Mouse (Mus musculus) heart, adult 2 months (tissue): ENCODE results near the gene Fgf11. TPM values are rescaled to one million over a fixed set of nuclear protein-coding genes. Genes with fewer than 3 reads are reported as not detected.

Source experiments
- DNase-seq, 2 experiments: peaks; one replicate each; pipeline ENCODE4 v3.0.0; 2021
- H3K27ac ChIP-seq: fragments of 200-600 bp; 2 replicates; pipeline ENCODE4 v1.8.1; 2022
- H3K27me3 ChIP-seq: fragments of 200-500 bp; 2 replicates; pipeline ENCODE4 v1.6.1; 2012; ENCODE audit warnings: mild to moderate bottlenecking, low read length, inconsistent platforms, mixed read lengths; ENCODE audit not compliant: control insufficient read depth, insufficient read depth
- H3K36me3 ChIP-seq: fragments of 200-500 bp; 2 replicates; pipeline ENCODE4 v1.6.1; 2012; ENCODE audit warnings: low read length, inconsistent platforms; ENCODE audit not compliant: control insufficient read depth, insufficient read depth
- H3K4me1 ChIP-seq: fragments of 200-500 bp; 2 replicates; pipeline ENCODE4 v1.6.1; 2011; ENCODE audit warnings: low read length; ENCODE audit not compliant: control insufficient read depth, insufficient read depth
- H3K4me3 ChIP-seq: fragments of 200-600 bp; 2 replicates; pipeline ENCODE4 v1.8.1; 2022
- H3K79me2 ChIP-seq: fragments of 200-500 bp; replicated peaks from 2 replicates; pipeline ENCODE4 v1.6.1; 2012; ENCODE audit warnings: mild to moderate bottlenecking, inconsistent platforms, low read length, moderate library complexity, mixed read lengths; ENCODE audit not compliant: control insufficient read depth, insufficient read depth
- H3K9ac ChIP-seq: fragments of 200-500 bp; 2 replicates; pipeline ENCODE4 v1.6.1; 2012; ENCODE audit warnings: low read depth, mild to moderate bottlenecking, control low read depth, inconsistent platforms, low read length, mixed read lengths
- CTCF ChIP-seq: fragments of 200-600 bp; IDR thresholded peaks from 2 replicates; pipeline ENCODE4 v1.8.1; 2022; ENCODE audit warnings: antibody characterized with exemption, mild to moderate bottlenecking, moderate library complexity
- EP300 ChIP-seq: fragments of 200-500 bp; IDR thresholded peaks from 2 replicates; pipeline ENCODE4 v1.6.1; 2011; ENCODE audit warnings: low read depth, low read length, control low read depth; ENCODE audit not compliant: insufficient read depth
- POLR2A ChIP-seq: fragments of 200-500 bp; IDR thresholded peaks from 2 replicates; pipeline ENCODE4 v1.6.1; 2011; ENCODE audit warnings: mild to moderate bottlenecking, low read depth, low read length, control low read depth; ENCODE audit not compliant: insufficient read depth
- WGBS: fragments of 180-500 bp; shearing (Covaris S2); methylation state at CpG from one replicate; pipeline ENCODE4 v1.1.7; 2018; 5-methylcytosine and 5-hydroxymethylcytosine counted together
- intact Hi-C: fragments of 180-260 bp; cut with DNase I; formaldehyde crosslinking; loops from one replicate; pipeline ENCODE4 v1.15.1; 2025
- polyA plus RNA-seq: library from polyadenylated mRNA; depleted of rRNA; stranded (reverse); fragments of >200 nt; gene quantifications from 2 replicates; pipeline ENCODE4 v1.2.3, GENCODE M21; 2012; rRNA removed
- total RNA-seq, 2 experiments: library from RNA; stranded (reverse); gene quantifications; 2 replicates each; pipeline ENCODE4 v1.2.3; 2021

The Fgf11 gene
- total and polyA plus RNA-seq, 3 experiments, result 1.9 to 3.3 (median 2.5) TPM

- no peak for TF ChIP-seq POLR2A
- peak; percentile 87 for TF ChIP-seq CTCF
- no peak for TF ChIP-seq EP300
- peaks cover 4% of the 10 kb centered on the region for H3K4me1 ChIP-seq
- no peak overlapping the region for H3K4me3 ChIP-seq
- no peak for DNase-seq
- H3K9ac ChIP-seq, result no peak overlapping the region
- H3K79me2 ChIP-seq, result peaks cover 2% of the 10 kb centered on the region; the same call in 1 of the 2 replicates
- 18% methylated on average over 3 of the region's 3 CpGs for WGBS
- H3K27ac ChIP-seq, result peak overlapping the region; percentile 4; the same call in 1 of the 2 replicates
- H3K27me3 ChIP-seq, result no peaks in the 10 kb centered on the region
- intact Hi-C loops, result loop anchor here (1.0 to 2.0 kb wide), 2 partner anchors 72 to 100 kb away; partner anchors contain the start of genes Senp3 and Sox15
- peaks cover 13% of the 10 kb centered on the region for H3K36me3 ChIP-seq
Observed at GRCm38 (mm10) chr11:69754701-69755100, 47.0 kb downstream of the Fgf11 start.

GRCm38 (mm10) chr11:69754233-69754632, 47.4 kb downstream of the Fgf11 start:
- H3K4me3 ChIP-seq, result no peak overlapping the region
- peak overlapping the region; percentile 4; the same call in 1 of the 2 replicates for H3K27ac ChIP-seq
- intact Hi-C loops, result loop anchor here (1.0 to 2.0 kb wide), 2 partner anchors 72 to 99 kb away; partner anchors contain the start of genes Senp3 and Sox15
- peaks cover 4% of the 10 kb centered on the region for H3K4me1 ChIP-seq
- no peak for DNase-seq
- H3K9ac ChIP-seq, result no peak overlapping the region
- WGBS, result 73% methylated on average over 5 of the region's 5 CpGs
- peaks cover 13% of the 10 kb centered on the region for H3K36me3 ChIP-seq
- H3K79me2 ChIP-seq, result peaks cover 2% of the 10 kb centered on the region; the same call in 1 of the 2 replicates
- no peaks in the 10 kb centered on the region for H3K27me3 ChIP-seq
- TF ChIP-seq CTCF (no peak), POLR2A (no peak), EP300 (no peak)

GRCm38 (mm10) chr11:69752686-69753085, 49.0 kb downstream of the Fgf11 start:
- TF ChIP-seq POLR2A, result no peak
- peaks cover 2% of the 10 kb centered on the region; the same call in 1 of the 2 replicates for H3K79me2 ChIP-seq
- intact Hi-C loops, result no loop called here
- H3K27me3 ChIP-seq, result no peaks in the 10 kb centered on the region
- DNase-seq, result no peak
- H3K9ac ChIP-seq, result no peak overlapping the region
- H3K4me1 ChIP-seq, result peaks cover 4% of the 10 kb centered on the region
- H3K36me3 ChIP-seq, result peaks cover 13% of the 10 kb centered on the region
- no peak overlapping the region for H3K4me3 ChIP-seq
- H3K27ac ChIP-seq, result no peak overlapping the region

GRCm38 (mm10) chr11:69751635-69752034, 50.0 kb downstream of the Fgf11 start:
- Histone ChIP-seq H3K27ac (no peak overlapping the region), H3K4me1 (peaks cover 4% of the 10 kb centered on the region), H3K79me2 (peaks cover 2% of the 10 kb centered on the region; the same call in 1 of the 2 replicates), H3K9ac (no peak overlapping the region), H3K36me3 (peaks cover 8% of the 10 kb centered on the region), H3K4me3 (no peak overlapping the region), H3K27me3 (no peaks in the 10 kb centered on the region)
- TF ChIP-seq EP300 (no peak), CTCF (no peak), POLR2A (no peak)
- no peak for DNase-seq
- intact Hi-C loops, result no loop called here
- 44% methylated on average over 3 of the region's 3 CpGs for WGBS

Other genes starting within 250 kb of the Fgf11 start
Only the 30 nearest of the 44 such genes appear.
- gene Sox15, start 146.5 kb downstream of the Fgf11 start, total RNA-seq, result not detected
- gene Sox15, start 146.5 kb downstream of the Fgf11 start, polyA plus RNA-seq, result not detected in 2 replicates
- gene Mpdu1, start 139.2 kb downstream of the Fgf11 start, total RNA-seq, result 10 to 100 TPM; 13.7 to 14.2 TPM
- gene Mpdu1, start 139.2 kb downstream of the Fgf11 start, polyA plus RNA-seq, result 40.8 and 41.3 TPM in 2 replicates
- 1 to 10 TPM; 7.4 to 7.6 TPM for gene Cd68, start 135.7 kb downstream of the Fgf11 start, total RNA-seq
- gene Cd68, start 135.7 kb downstream of the Fgf11 start, polyA plus RNA-seq, result 7.0 and 14.8 TPM in 2 replicates
- gene Eif4a1, start 129.4 kb downstream of the Fgf11 start, total RNA-seq, result 100 to 1,000 TPM; 173 to 198 TPM
- 147 and 250 TPM in 2 replicates for gene Eif4a1, start 129.4 kb downstream of the Fgf11 start, polyA plus RNA-seq
- gene Senp3, start 119.8 kb downstream of the Fgf11 start, total RNA-seq, result 10 to 100 TPM; 31.1 to 33.2 TPM
- 35.1 and 51.8 TPM in 2 replicates for gene Senp3, start 119.8 kb downstream of the Fgf11 start, polyA plus RNA-seq
- 1 to 10 TPM; 1.4 to 3.2 TPM for gene Tnfsf13, start 116.1 kb downstream of the Fgf11 start, total RNA-seq
- 2.9 and 4.0 TPM in 2 replicates for gene Tnfsf13, start 116.1 kb downstream of the Fgf11 start, polyA plus RNA-seq
- gene Tnfsf12, start 106.0 kb downstream of the Fgf11 start, total RNA-seq, result 10 to 100 TPM; 18.4 to 21.9 TPM
- 29.2 and 32.0 TPM in 2 replicates for gene Tnfsf12, start 106.0 kb downstream of the Fgf11 start, polyA plus RNA-seq
- 1 to 10 TPM; 2.8 to 3.2 TPM for gene Tnfsfm13, start 105.8 kb downstream of the Fgf11 start, total RNA-seq
- gene Tnfsfm13, start 105.8 kb downstream of the Fgf11 start, polyA plus RNA-seq, result 3.7 and 4.7 TPM in 2 replicates
- 10 to 100 TPM; 25.3 to 30.4 TPM for gene Polr2a, start 43.2 kb downstream of the Fgf11 start, total RNA-seq
- gene Polr2a, start 43.2 kb downstream of the Fgf11 start, polyA plus RNA-seq, result 15.6 and 20.2 TPM in 2 replicates
- not detected for gene Slc35g3, start 39.9 kb downstream of the Fgf11 start, total RNA-seq
- gene Slc35g3, start 39.9 kb downstream of the Fgf11 start, polyA plus RNA-seq, result 0.35 TPM in 1 of 2 replicates, not detected in the other
- gene Zbtb4, start 35.9 kb downstream of the Fgf11 start, total RNA-seq, result 10 to 100 TPM; 42.9 to 47.9 TPM
- 19.8 and 25.4 TPM in 2 replicates for gene Zbtb4, start 35.9 kb downstream of the Fgf11 start, polyA plus RNA-seq
- 1 to 10 TPM; 4.1 TPM for gene Chrnb1, start 5.9 kb downstream of the Fgf11 start, total RNA-seq
- 10.3 and 16.4 TPM in 2 replicates for gene Chrnb1, start 5.9 kb downstream of the Fgf11 start, polyA plus RNA-seq
- under 1 TPM; 0.25 to 0.29 TPM for gene Tmem102, start 3.8 kb upstream of the Fgf11 start, total RNA-seq
- gene Tmem102, start 3.8 kb upstream of the Fgf11 start, polyA plus RNA-seq, result 0.44 and 0.47 TPM in 2 replicates
- gene Gm39566, start 13.4 kb upstream of the Fgf11 start, total RNA-seq, result not detected
- gene Gm39566, start 13.4 kb upstream of the Fgf11 start, polyA plus RNA-seq, result 0.02 and 0.09 TPM in 2 replicates
- gene Spem2, start 16.6 kb upstream of the Fgf11 start, total RNA-seq, result not detected
- 0.15 and 0.20 TPM in 2 replicates for gene Spem2, start 16.6 kb upstream of the Fgf11 start, polyA plus RNA-seq
- not detected for gene Spem1, start 20.3 kb upstream of the Fgf11 start, total RNA-seq
- 0.23 and 0.32 TPM in 2 replicates for gene Spem1, start 20.3 kb upstream of the Fgf11 start, polyA plus RNA-seq
- 1 to 10 TPM; 3.4 to 5.0 TPM for gene Nlgn2, start 35.9 kb upstream of the Fgf11 start, total RNA-seq
- gene Nlgn2, start 35.9 kb upstream of the Fgf11 start, polyA plus RNA-seq, result 6.0 and 6.7 TPM in 2 replicates
- gene Tmem256, start 36.7 kb upstream of the Fgf11 start, total RNA-seq, result 100 to 1,000 TPM; 214 to 254 TPM
- gene Tmem256, start 36.7 kb upstream of the Fgf11 start, polyA plus RNA-seq, result 308 and 350 TPM in 2 replicates
- gene Plscr3, start 44.5 kb upstream of the Fgf11 start, total RNA-seq, result 10 to 100 TPM; 21.2 to 22.4 TPM
- gene Plscr3, start 44.5 kb upstream of the Fgf11 start, polyA plus RNA-seq, result 45.3 and 48.3 TPM in 2 replicates
- not detected for gene Tnk1, start 56.9 kb upstream of the Fgf11 start, total RNA-seq
- 0.20 and 0.68 TPM in 2 replicates for gene Tnk1, start 56.9 kb upstream of the Fgf11 start, polyA plus RNA-seq
- gene Tmem95, start 76.2 kb upstream of the Fgf11 start, total RNA-seq, result not detected
- not detected in 2 replicates for gene Tmem95, start 76.2 kb upstream of the Fgf11 start, polyA plus RNA-seq
- gene Kctd11, start 79.5 kb upstream of the Fgf11 start, total RNA-seq, result 1 to 10 TPM; 2.3 to 2.6 TPM
- 2.9 TPM in 2 replicates for gene Kctd11, start 79.5 kb upstream of the Fgf11 start, polyA plus RNA-seq
- gene Acap1, start 93.7 kb upstream of the Fgf11 start, total RNA-seq, result 1 to 10 TPM in 1 of 2 experiments, under 1 TPM in 1; 0.65 to 1.1 TPM
- gene Acap1, start 93.7 kb upstream of the Fgf11 start, polyA plus RNA-seq, result 1.7 and 3.3 TPM in 2 replicates
- under 1 TPM; 0.23 to 0.34 TPM for gene 2810408A11Rik, start 99.1 kb upstream of the Fgf11 start, total RNA-seq
- gene 2810408A11Rik, start 99.1 kb upstream of the Fgf11 start, polyA plus RNA-seq, result 0.15 and 0.41 TPM in 2 replicates
- 10 to 100 TPM; 42.6 to 47.1 TPM for gene Neurl4, start 99.2 kb upstream of the Fgf11 start, total RNA-seq
- gene Neurl4, start 99.2 kb upstream of the Fgf11 start, polyA plus RNA-seq, result 31.5 and 54.1 TPM in 2 replicates
- gene Gps2, start 112.0 kb upstream of the Fgf11 start, total RNA-seq, result 10 to 100 TPM; 27.2 to 28.4 TPM
- 53.9 and 63.9 TPM in 2 replicates for gene Gps2, start 112.0 kb upstream of the Fgf11 start, polyA plus RNA-seq
- gene Eif5a, start 120.1 kb upstream of the Fgf11 start, total RNA-seq, result 100 to 1,000 TPM; 397 to 444 TPM
- gene Eif5a, start 120.1 kb upstream of the Fgf11 start, polyA plus RNA-seq, result 360 and 540 TPM in 2 replicates
- gene Ybx2, start 133.9 kb upstream of the Fgf11 start, total RNA-seq, result 10 to 100 TPM; 16.7 to 22.6 TPM
- gene Ybx2, start 133.9 kb upstream of the Fgf11 start, polyA plus RNA-seq, result 64.2 and 66.2 TPM in 2 replicates
- gene Slc2a4, start 146.3 kb upstream of the Fgf11 start, total RNA-seq, result 100 to 1,000 TPM; 363 to 456 TPM
- 516 and 737 TPM in 2 replicates for gene Slc2a4, start 146.3 kb upstream of the Fgf11 start, polyA plus RNA-seq
- gene Cldn7, start 162.9 kb upstream of the Fgf11 start, total RNA-seq, result not detected
- 0.50 and 3.5 TPM in 2 replicates for gene Cldn7, start 162.9 kb upstream of the Fgf11 start, polyA plus RNA-seq